Mouse (Mus musculus): ENCODE measurements around the gene Dusp14.

- no peak for TF ChIP-seq CTCF (IDR thresholded peaks at IDR 0.05; ENCODE audit: borderline replicate concordance, insufficient read depth, low read length)
- TF ChIP-seq POLR2A (IDR thresholded peaks at IDR 0.05; ENCODE audit: low read depth, low read length) = no peak
Measured at GRCm38 (mm10) chr11:84060635-84061034, 8.4 kb downstream of the Dusp14 start.
